Mouse (Mus musculus): Measurements from ENCODE around the gene Ociad2.

GRCm38 (mm10) chr5:73292502-73293457 lies 48.0 kb downstream of the Ociad2 start, which contains the start of gene Ociad1:
- no peak for TF ChIP-seq CTCF (IDR thresholded peaks at IDR 0.05; ENCODE audit: control insufficient read depth, insufficient read depth, insufficient replicate concordance, low read depth, low read length)
- TF ChIP-seq POLR2A (IDR thresholded peaks at IDR 0.05; ENCODE audit: control insufficient read depth, low read depth, low read length) = peak; percentile 97
